Mouse (Mus musculus) liver, adult 2 months (tissue): ENCODE data around the gene 1700042G07Rik.

Experiments
- CTCF ChIP-seq: fragments of 200-500 bp; IDR thresholded peaks from 2 replicates; pipeline ENCODE4 v1.5.1; 2011; ENCODE audit warnings: low read depth, low read length, control low read depth
- POLR2A ChIP-seq: fragments of 200-500 bp; IDR thresholded peaks from 2 replicates; pipeline ENCODE4 v1.6.1; 2011; ENCODE audit warnings: low read length, control low read depth; ENCODE audit not compliant: insufficient read depth; ENCODE audit errors: extremely low read depth

DNA sequence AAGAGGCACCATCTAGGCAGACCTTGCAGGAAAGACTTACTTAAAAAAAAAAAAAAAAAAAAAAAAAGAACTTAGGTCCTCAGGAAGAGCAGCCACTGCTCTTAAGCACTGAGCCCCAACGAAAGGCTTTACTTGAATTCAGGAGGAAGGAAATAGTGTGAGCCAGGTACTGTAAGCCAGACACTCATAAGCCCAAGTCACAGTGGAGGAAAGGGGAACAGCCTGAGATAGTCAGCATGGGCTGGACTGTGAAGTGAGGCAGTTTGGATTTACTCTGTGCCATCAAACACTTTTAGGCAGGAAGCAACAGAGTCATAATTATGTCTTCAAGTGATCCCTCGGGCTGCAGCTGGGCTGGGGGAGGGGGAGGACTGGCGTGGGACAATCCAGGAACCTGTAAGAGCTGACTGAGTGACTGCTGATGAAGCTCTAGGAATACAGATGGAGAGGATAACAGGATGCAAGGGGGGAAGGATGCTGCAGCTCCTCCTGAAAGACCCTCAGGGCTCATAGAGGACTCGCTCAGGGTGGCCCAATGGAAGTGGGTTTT, 19.2 kb downstream of the 1700042G07Rik start:
- no peak for TF ChIP-seq POLR2A
- TF ChIP-seq CTCF = no peak
